Mouse (Mus musculus): ENCODE results near the gene Zfp977.

DNA sequence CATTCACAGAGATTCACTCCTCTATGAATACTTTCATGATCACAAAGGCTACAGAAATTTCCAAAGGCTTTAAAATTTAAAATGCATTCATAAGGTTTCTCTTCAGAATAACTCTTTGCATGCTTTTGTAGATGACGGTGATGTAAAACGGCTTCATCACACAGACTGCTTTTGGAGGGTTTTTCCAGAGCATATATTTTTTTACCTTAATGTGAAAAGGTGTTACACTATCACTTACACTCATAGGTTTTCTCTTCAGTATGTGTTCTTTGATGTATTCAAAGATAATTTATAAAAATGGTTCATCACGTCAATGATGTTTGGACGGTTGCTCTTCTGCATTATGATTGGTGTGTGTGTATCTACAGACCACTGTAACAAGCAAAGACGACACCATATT, 13.9 kb downstream of the Zfp977 start, which contains the start of gene Gm21028:
- TF ChIP-seq POLR2A (IDR thresholded peaks at IDR 0.05; ENCODE audit: insufficient read depth, low read depth, low read length) (no peak), CTCF (IDR thresholded peaks at IDR 0.05; ENCODE audit: insufficient read depth, low read depth, low read length) (no peak)
